Mouse (Mus musculus): ENCODE results near the gene Prdm2.

Prdm2 gene

GRCm38 (mm10) chr4:143213175-143213479 is 332 bp upstream of the Prdm2 start:
- CTCF ChIA-PET = interaction anchor here (0.7 to 1.2 kb wide), 2 partner anchors 22 to 100 kb away, joined by 3 read pairs; no protein-coding TSS in a partner anchor

DNA sequence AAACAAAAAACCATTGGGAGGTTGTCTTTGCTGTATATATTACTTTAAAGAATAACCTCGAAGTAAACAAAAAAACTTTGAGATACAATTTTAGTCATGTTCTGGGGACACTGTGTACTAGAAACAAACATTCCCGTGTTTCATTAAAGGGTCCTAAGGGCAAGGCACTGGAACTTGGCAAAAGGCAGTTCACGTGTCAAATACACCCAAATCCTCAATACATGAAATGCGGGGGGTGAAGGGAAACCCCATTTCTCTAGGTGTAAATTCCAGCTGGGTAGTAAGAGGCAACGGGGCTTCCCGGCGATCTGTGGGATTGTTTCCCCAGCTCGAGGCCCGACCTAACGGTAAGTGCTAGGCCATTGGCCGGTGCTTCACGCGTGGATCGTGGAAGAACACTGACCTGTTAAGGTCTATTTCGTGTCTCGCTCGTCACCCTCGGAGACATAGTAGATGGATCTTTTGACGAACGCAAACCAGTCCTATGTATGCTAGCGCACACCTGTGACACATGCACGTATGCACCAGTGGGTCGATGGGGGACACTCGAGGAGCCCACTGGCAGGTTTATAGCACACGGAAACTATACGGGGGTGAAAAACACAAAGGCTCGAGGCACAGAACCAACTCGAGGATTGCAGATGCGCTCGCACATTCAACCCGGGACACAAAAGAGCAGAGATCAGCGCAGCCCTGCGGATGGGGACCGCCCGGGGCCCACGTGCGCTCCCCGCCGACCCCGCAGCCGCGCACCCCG is 1.0 kb downstream of the Prdm2 start:
- CTCF ChIA-PET = interaction anchor here (0.7 kb wide), 1 partner anchor 199 kb away, joined by 13 read pairs; no protein-coding TSS in a partner anchor

DNA sequence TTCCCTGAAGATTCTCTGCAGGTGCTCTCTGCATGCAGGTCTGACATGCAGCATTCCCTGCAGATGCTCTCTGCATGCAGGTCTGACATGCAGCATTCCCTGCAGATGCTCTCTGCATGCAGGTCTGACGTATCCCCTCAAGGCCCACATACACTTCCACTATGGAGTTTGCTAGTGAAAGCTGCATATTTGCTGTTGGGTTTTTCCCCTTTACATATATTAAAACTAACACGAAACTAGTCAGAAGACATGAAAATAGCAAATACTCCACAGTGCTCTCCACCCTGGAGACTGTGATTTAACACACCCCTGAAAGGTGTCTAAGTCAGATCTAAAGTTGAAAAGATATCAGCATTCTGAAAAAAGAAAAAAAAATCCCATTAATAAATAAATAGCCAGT is 2.8 kb downstream of the Prdm2 start:
- CTCF ChIA-PET = interaction anchor here (0.6 kb wide), 1 partner anchor 29 kb away, joined by 7 read pairs; no protein-coding TSS in a partner anchor

DNA sequence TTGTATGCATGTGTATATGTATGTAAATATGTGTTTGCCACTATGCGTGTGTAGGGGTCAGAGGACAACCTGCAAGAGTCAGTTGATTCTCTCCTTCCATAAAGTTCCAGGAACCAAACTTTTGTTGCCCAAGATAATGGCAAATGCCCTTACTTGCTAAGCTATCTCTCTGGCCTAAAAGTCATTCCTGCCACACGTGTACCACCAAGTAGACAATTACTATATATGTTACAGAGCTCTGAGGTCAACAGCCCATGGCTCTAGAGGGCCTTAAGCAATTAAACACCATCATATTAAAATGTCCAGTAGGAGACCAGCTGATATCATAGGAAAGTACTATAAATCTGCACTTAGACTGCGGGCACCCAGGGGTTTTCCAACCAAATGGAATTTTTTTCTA is 10.1 kb downstream of the Prdm2 start:
- CTCF ChIA-PET = no interaction called here

- CTCF ChIA-PET = no interaction called here
Observed at GRCm38 (mm10) chr4:143198371-143198770, 14.4 kb downstream of the Prdm2 start.

DNA sequence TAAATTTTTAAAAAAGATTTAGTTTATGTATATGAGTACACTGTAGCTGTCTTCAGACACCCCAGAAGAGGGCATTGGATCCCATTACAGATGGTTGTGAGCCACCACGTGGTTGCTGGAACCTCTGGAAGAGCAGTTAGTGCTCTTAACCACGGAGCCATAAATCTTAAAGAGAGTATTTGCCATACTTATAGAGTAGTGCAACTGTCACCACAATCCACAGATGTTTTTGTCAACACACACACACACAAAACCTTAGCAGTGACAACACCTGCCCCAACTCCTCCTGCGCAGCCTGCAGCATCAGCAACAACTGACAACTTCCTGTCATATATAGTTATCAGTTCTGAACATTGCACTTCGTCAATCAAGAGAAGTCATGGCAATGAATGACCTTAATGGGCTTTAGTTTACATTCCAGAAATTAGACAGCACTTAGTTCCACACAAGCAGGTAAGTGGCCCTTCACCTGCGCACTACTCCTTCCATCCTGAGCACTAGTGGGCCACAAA is 14.9 kb downstream of the Prdm2 start:
- CTCF ChIA-PET = no interaction called here

- CTCF ChIA-PET = no interaction called here
Observed at GRCm38 (mm10) chr4:143194328-143194727, 18.5 kb downstream of the Prdm2 start.

DNA sequence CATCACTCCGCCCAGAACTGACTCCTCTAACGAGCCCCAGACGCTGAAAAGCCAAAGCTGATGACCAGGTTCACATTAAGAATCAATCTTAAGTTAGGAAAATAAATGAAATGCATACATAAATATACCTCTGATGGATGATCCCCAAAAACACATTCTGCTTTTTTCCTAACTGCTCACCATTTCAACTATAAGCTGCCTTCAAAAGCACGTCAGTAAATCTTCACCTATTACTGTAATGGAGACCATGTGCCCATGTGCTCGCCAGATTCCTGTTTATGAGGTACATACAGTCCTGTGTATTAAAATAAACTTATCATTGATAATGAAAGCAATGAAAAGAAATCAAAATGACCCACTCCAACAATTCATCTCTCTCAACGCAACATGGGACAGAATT is 19.6 kb downstream of the Prdm2 start:
- CTCF ChIA-PET = no interaction called here

DNA sequence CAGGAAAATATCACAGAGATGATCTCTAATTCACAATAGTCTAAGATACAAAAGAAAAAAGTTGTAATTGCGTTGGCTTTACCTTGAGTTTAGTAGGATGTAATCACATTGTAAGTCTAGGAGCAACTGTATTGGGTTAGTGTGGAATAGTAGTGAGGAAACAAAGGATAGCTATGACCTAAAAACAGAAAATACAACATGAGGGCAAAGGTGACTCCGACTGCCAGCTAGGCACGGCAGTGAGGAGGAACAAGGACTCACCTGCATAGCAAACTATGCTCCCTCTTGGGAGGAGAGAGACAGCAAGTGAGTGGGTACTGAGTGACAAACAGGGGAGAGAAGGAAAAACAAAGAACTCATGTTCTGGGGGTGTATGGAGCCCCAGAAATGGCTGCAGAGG is 21.0 kb downstream of the Prdm2 start:
- CTCF ChIA-PET = no interaction called here

DNA sequence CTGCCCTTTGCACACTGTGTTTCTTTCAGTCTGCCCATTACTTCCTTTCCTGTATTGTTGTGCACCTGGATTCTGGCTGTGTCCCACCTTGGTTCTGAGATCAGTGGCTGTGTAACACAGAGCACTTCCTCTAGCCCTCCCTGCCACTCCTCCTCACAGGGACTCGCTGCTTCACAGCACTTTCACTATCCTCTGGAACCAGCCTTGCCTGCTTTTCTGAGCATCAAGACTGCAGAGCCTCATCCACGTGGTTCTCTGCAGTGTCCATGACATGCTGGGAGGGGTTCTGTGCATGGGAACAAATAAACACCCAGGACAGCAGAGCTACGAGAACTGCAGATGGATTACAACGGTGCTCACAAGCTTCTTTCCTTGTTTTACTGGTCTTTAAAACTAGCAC is 22.1 kb downstream of the Prdm2 start:
- CTCF ChIA-PET = interaction anchor here (0.6 kb wide), 1 partner anchor 22 kb away, joined by 3 read pairs; the partner anchor contains the start of gene Prdm2

GRCm38 (mm10) chr4:143188571-143189191 is 24.1 kb downstream of the Prdm2 start:
- CTCF ChIA-PET = no interaction called here

- CTCF ChIA-PET = no interaction called here
Observed at GRCm38 (mm10) chr4:143186066-143186465, 26.7 kb downstream of the Prdm2 start.

- CTCF ChIA-PET = no interaction called here
Observed at GRCm38 (mm10) chr4:143185496-143185895, 27.3 kb downstream of the Prdm2 start.

DNA sequence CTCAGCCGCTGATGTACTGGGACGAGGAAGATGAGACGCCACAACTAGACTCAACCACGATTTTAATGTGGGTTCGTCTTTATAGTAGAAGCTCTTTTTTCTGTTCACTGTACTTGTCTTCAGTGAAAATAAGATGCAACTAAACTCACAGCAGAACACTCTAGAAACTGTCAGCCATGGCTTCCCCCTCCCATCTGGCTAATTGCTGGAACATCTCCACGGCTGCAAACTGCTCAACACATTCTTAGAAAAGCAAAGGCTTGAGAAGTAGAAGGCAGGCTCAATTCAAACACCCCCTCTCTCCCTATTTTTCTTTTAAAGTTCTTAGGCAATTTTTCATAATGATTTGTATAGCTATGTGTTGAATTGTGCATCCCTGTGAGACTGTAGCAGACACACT is 29.7 kb downstream of the Prdm2 start:
- CTCF ChIA-PET = no interaction called here

DNA sequence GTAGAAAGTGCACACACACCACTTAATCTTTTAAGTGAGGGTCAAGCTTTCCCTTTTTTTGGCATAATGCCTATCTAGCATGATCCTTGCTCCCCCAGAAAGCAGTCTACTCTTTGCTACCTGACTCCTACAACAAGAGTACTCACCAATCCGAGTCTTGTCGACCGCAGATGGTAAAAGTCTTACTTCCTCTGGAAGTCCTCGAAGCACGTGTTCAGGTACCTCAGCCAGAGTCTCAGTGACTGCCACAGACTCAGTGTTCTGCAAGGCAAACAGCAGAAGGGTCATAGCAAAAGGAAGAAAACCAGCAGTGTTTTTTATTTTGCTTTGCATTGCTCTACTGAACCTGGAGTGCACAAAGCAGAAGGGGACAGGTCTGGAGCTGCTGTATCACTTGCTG is 32.1 kb downstream of the Prdm2 start:
- CTCF ChIA-PET = interaction anchor here (1.0 kb wide), 1 partner anchor 18 kb away, joined by 3 read pairs; no protein-coding TSS in a partner anchor

GRCm38 (mm10) chr4:143171600-143172290 is 41.0 kb downstream of the Prdm2 start:
- CTCF ChIA-PET = no interaction called here

- CTCF ChIA-PET = no interaction called here
Observed at GRCm38 (mm10) chr4:143170290-143170689, 42.5 kb downstream of the Prdm2 start.

- CTCF ChIA-PET = no interaction called here
Observed at GRCm38 (mm10) chr4:143168093-143168492, 44.7 kb downstream of the Prdm2 start.

DNA sequence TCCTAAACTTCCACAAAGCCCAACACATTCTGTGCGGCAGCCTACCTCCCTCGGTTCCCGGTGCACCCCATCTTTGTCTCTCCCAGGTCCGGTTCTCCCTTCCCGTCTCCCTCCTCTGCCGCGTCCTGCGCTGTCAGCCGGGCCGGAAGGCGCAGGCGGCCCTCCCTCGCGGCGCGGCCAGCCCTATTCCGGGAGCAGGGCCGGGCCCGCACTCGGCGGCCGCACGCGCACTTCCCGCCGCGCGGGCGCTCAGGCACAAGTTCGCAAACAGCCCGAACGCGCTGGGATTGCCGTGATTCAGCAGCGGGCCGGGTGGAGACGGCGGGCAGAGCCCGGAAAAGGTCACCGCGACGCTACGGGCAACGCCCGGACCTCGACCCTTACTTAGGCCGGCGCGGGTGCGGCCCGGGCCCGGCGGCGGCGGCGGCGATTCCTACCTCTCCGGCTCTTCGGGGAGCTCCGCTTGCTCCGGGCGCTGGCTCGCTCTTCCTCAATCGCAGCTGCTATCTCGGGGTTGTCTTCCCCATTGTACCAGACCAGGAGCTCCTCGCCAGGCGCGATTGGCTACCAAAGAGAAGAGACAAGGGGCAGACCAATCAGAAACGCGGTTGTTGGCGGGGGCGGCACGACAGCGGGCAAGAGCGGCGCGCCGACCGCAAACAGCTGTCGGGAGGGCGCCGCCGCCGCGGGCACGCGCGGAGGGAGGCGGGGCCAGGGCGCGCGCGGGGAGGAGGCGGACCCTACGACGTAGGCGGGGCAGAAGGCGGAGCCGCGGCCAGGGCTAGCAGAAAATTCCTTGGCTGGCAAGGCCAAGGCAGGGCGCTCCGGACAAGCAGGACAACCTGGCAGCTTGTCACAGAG is 50.9 kb downstream of the Prdm2 start:
- CTCF ChIA-PET = interaction anchor here (0.8 kb wide), 1 partner anchor 18 kb away, joined by 3 read pairs; no protein-coding TSS in a partner anchor

GRCm38 (mm10) chr4:143160826-143161225 is 52.0 kb downstream of the Prdm2 start:
- CTCF ChIA-PET = interaction anchor here (0.6 kb wide), 1 partner anchor 59 kb away, joined by 4 read pairs; no protein-coding TSS in a partner anchor

DNA sequence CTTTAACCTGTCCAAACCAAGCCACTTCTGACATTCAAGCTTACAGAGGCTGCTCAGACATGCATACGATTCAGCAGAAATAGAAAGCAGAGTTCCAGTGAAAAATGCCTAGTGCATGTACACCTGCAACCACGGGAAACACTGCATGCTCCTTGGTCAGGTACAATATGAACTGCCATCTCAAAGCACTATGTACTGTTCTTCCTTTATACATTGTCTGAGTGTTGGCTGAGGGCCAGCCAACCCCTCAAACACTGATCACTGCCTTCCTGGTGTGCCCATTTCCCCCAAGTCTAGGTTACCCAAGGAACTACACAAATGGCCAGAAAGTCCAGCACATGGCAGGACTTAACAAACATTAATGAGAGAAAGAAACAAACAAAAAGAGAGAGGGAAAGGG is 53.5 kb downstream of the Prdm2 start:
- CTCF ChIA-PET = no interaction called here

DNA sequence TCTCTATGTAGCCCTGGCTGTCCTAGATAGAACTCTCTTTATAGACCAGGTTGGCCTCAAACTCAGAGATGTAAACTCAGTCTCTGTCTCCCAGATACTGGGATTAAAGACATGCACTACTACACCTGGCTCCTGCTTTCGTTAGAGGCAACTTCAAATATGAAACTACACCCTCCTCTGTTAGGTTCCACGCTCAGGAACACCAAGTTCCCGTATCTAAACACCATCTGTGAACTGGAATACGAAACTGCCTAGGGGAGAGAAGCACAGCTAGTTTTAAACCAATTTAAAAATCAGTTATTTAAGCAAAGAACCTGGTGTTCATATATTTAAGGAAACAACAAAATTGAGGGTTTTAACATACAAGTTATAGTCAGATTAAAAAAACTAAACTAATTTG is 56.9 kb downstream of the Prdm2 start:
- CTCF ChIA-PET = no interaction called here

Measured in spleen, embryonic (tissue).